Mouse (Mus musculus) heart, postnatal 0 days (tissue): Measurements from ENCODE around the gene Foxn3.

ENCODE experiments used
- CTCF ChIP-seq: IDR thresholded peaks from 2 replicates; pipeline ENCODE4 v1.5.1; 2016; ENCODE audit warnings: antibody characterized with exemption, control low read depth, low read depth
- EP300 ChIP-seq: IDR thresholded peaks from 2 replicates; pipeline ENCODE4 v1.6.1; 2016; ENCODE audit warnings: antibody characterized with exemption, low read depth

- TF ChIP-seq CTCF (no peak), EP300 (no peak)
These were observed 89.2 kb downstream of the Foxn3 start for GRCm38 (mm10) chr12:99474176-99474575.
